Mouse (Mus musculus): Measurements from ENCODE around the gene Higd1b.

DNA sequence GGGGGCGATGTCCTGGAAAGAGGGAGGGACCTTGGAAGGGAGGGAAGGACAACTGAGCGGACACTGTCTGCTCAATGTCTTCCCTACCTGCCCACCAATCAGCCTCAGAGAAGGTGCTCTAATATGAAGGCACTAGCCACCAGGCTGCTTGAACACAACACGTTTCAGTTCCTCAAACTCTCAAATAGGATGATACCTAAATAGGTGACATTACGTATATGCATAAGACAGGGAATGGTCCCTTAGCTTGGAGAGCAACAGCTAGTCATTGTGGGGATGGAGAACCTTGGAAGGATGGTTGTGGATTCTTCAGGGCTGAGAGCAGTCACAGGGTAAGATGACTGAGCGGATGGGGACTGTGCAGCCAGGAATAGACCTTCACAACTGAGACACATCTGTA, 51.8 kb downstream of the Higd1b start:
- TF ChIP-seq CTCF (IDR thresholded peaks at IDR 0.05; ENCODE audit: control insufficient read depth, insufficient read depth, insufficient read length) (no peak), USF1 (IDR thresholded peaks at IDR 0.05; ENCODE audit: low read depth) (no peak), MYOG (IDR thresholded peaks at IDR 0.05; ENCODE audit: control insufficient read depth, extremely low read depth, insufficient read length) (no peak), MAX (IDR thresholded peaks at IDR 0.05) (no peak), FOSL1 (IDR thresholded peaks at IDR 0.05; ENCODE audit: insufficient read depth, low read length, poor library complexity, severe bottlenecking) (no peak), MYOD1 (IDR thresholded peaks at IDR 0.05; ENCODE audit: control insufficient read depth, insufficient read length, low read depth) (no peak), CEBPB (IDR thresholded peaks at IDR 0.05; ENCODE audit: low read depth) (no peak)

All from C2C12 (cell line).